In genomic region chr6:142507785-142508162, GRCm38 (mm10) we compare ENCODE assay signal across 8 mouse cellular contexts. TPM values are rescaled to one million over a fixed set of nuclear protein-coding genes. Genes with fewer than 3 reads are reported as not detected.
DNase-seq lines count a peak whose midpoint lies in the region; ATAC-seq lines count a peak whose summit lies in the region.

TSS of gene Ldhb (minus strand) at chr6:142507957.

- peaks cover 85% of the 10 kb centered on the region for H3K4me1 ChIP-seq in forebrain, embryonic 10.5 days
- peaks cover 48% of the 10 kb centered on the region for H3K4me1 ChIP-seq in heart, embryonic 13.5 days
- H3K4me1 ChIP-seq in kidney, embryonic 16.5 days (ENCODE audit: insufficient read depth, low read length): peaks cover 50% of the 10 kb centered on the region
- H3K4me1 ChIP-seq in limb, embryonic 15.5 days: peaks cover 17% of the 10 kb centered on the region
- peaks cover 20% of the 10 kb centered on the region for H3K4me1 ChIP-seq in midbrain, embryonic 16.5 days (ENCODE audit: control insufficient read depth, insufficient read depth, low read length)

- 0% methylated on average over 18 of the region's 19 CpGs for WGBS in forebrain, embryonic 10.5 days
- 0% methylated on average over 19 of the region's 19 CpGs for WGBS in heart, embryonic 13.5 days
- under 1% methylated on average over 19 of the region's 19 CpGs for WGBS in kidney, embryonic 16.5 days
- 0% methylated on average over 19 of the region's 19 CpGs for WGBS in limb, embryonic 15.5 days
- 0% methylated on average over 19 of the region's 19 CpGs for WGBS in midbrain, embryonic 16.5 days

- H3K4me3 ChIP-seq in forebrain, embryonic 10.5 days: peak within 1 kb of the TSS; percentile 73
- H3K4me3 ChIP-seq in heart, embryonic 13.5 days: peak within 1 kb of the TSS; percentile 62
- H3K4me3 ChIP-seq in kidney, embryonic 16.5 days (ENCODE audit: low read length): peak within 1 kb of the TSS; percentile 72
- peak within 1 kb of the TSS; percentile 55 for H3K4me3 ChIP-seq in limb, embryonic 15.5 days
- H3K4me3 ChIP-seq in midbrain, embryonic 16.5 days (ENCODE audit: low read depth, low read length): peak within 1 kb of the TSS; percentile 78

- peak within 1 kb of the TSS; percentile 73 for H3K4me2 ChIP-seq in heart, embryonic 13.5 days
- H3K4me2 ChIP-seq in kidney, embryonic 16.5 days (replicated peaks; ENCODE audit: low read depth, low read length): peak within 1 kb of the TSS; percentile 73
- H3K4me2 ChIP-seq in limb, embryonic 15.5 days: peak within 1 kb of the TSS; percentile 84
- H3K4me2 ChIP-seq in midbrain, embryonic 16.5 days (ENCODE audit: low read length): peak within 1 kb of the TSS; percentile 84

- ATAC-seq in heart, embryonic 13.5 days (ENCODE audit: extremely low read depth, insufficient number of reproducible peaks, low FRiP score, low TSS enrichment): peak; percentile 93
- peak; percentile 97 for ATAC-seq in kidney, embryonic 16.5 days (ENCODE audit: low FRiP score, low TSS enrichment)
- ATAC-seq in limb, embryonic 15.5 days (ENCODE audit: insufficient number of reproducible peaks, low FRiP score, low TSS enrichment, low read depth): peak; percentile 93
- ATAC-seq in midbrain, embryonic 16.5 days: peak; percentile 98

- peak; percentile 83 for DNase-seq in CD4-positive helper T cell, adult 2 months (ENCODE audit: low read depth, low spot score)
- peak; percentile 80 for DNase-seq in brain, embryonic 18.5 days (ENCODE audit: low read depth, low spot score)
- peak; percentile 90 for DNase-seq in forebrain, embryonic 10.5 days (ENCODE audit: extremely low spot score, low spot score)
- peak; percentile 37 to 66 for DNase-seq in spleen, postnatal 4 days (ENCODE audit: low spot score in 2 of 2)

- peaks cover 27% of the 10 kb centered on the region for H3K36me3 ChIP-seq in forebrain, embryonic 10.5 days (replicated peaks)
- peaks cover 26% of the 10 kb centered on the region for H3K36me3 ChIP-seq in heart, embryonic 13.5 days
- H3K36me3 ChIP-seq in kidney, embryonic 16.5 days (ENCODE audit: insufficient read depth, low read length): peaks cover 4% of the 10 kb centered on the region; the same call in 1 of the 2 replicates
- H3K36me3 ChIP-seq in limb, embryonic 15.5 days: no peaks in the 10 kb centered on the region
- no peaks in the 10 kb centered on the region for H3K36me3 ChIP-seq in midbrain, embryonic 16.5 days (ENCODE audit: control insufficient read depth, insufficient read depth, low read length)

- H3K9me3 ChIP-seq in forebrain, embryonic 10.5 days: no peaks in the 10 kb centered on the region
- H3K9me3 ChIP-seq in heart, embryonic 13.5 days: no peaks in the 10 kb centered on the region
- H3K9me3 ChIP-seq in kidney, embryonic 16.5 days (ENCODE audit: low read length): no peaks in the 10 kb centered on the region
- H3K9me3 ChIP-seq in limb, embryonic 15.5 days: no peaks in the 10 kb centered on the region
- H3K9me3 ChIP-seq in midbrain, embryonic 16.5 days (replicated peaks; ENCODE audit: control insufficient read depth, low read length, poor library complexity, severe bottlenecking): no peaks in the 10 kb centered on the region

- H3K9ac ChIP-seq in heart, embryonic 13.5 days: peak within 1 kb of the TSS; percentile 91
- H3K9ac ChIP-seq in kidney, embryonic 16.5 days (replicated peaks; ENCODE audit: low read length): peak within 1 kb of the TSS; percentile 87
- H3K9ac ChIP-seq in limb, embryonic 15.5 days: peak within 1 kb of the TSS; percentile 46
- peak within 1 kb of the TSS; percentile 81 for H3K9ac ChIP-seq in midbrain, embryonic 16.5 days (ENCODE audit: low read depth, low read length)

- H3K27ac ChIP-seq in forebrain, embryonic 10.5 days: peak within 1 kb of the TSS; percentile 90
- peak within 1 kb of the TSS; percentile 90 for H3K27ac ChIP-seq in heart, embryonic 13.5 days (replicated peaks)
- peak within 1 kb of the TSS; percentile 85 for H3K27ac ChIP-seq in kidney, embryonic 16.5 days (ENCODE audit: low read length)
- H3K27ac ChIP-seq in limb, embryonic 15.5 days: peak within 1 kb of the TSS; percentile 68
- peak within 1 kb of the TSS; percentile 76 for H3K27ac ChIP-seq in midbrain, embryonic 16.5 days (ENCODE audit: low read length)

- peaks cover 28% of the 10 kb centered on the region for H3K27me3 ChIP-seq in forebrain, embryonic 10.5 days (ENCODE audit: poor library complexity, severe bottlenecking)
- peaks cover 11% of the 10 kb centered on the region for H3K27me3 ChIP-seq in heart, embryonic 13.5 days (replicated peaks)
- H3K27me3 ChIP-seq in kidney, embryonic 16.5 days (ENCODE audit: insufficient read depth, low read length): no peaks in the 10 kb centered on the region
- 0 out of 2 replicates have a peak, but pooled peaks cover 3% of the 10 kb centered on the region for H3K27me3 ChIP-seq in limb, embryonic 15.5 days
- H3K27me3 ChIP-seq in midbrain, embryonic 16.5 days (ENCODE audit: control insufficient read depth, insufficient read depth, low read depth, low read length): peaks cover 9% of the 10 kb centered on the region

RNA-seq across cellular contexts. Expression of gene Ldhb, which starts in this region (rescaled TPM):
- 512 and 551 TPM in 2 replicates for polyA plus RNA-seq in forebrain, embryonic 10.5 days (2016; fragmentation: Nextera tagmentation; extraction: Ambion mirVana)
- polyA plus RNA-seq in heart, embryonic 13.5 days (2015; fragmentation: Nextera tagmentation; extraction: Ambion mirVana): 990 and 1,118 TPM in 2 replicates
- 945 and 1,022 TPM in 2 replicates for polyA plus RNA-seq in kidney, embryonic 16.5 days (2015; fragmentation: Nextera tagmentation; extraction: Ambion mirVana)
- 183 and 200 TPM in 2 replicates for polyA plus RNA-seq in limb, embryonic 15.5 days (2015; fragmentation: Nextera tagmentation; extraction: Ambion mirVana)
- 407 and 436 TPM in 2 replicates for polyA plus RNA-seq in midbrain, embryonic 16.5 days (2015; fragmentation: Nextera tagmentation; extraction: Ambion mirVana)

Comparison
In these comparisons a context has a peak if more than half of its experiments do, and no peak if none do; other contexts are left out.
1. Peak in every context shown above with its lines: DNase-seq, ATAC-seq, H3K4me3 ChIP-seq and H3K27ac ChIP-seq.